Mouse (Mus musculus): Measurements from ENCODE around the gene Ano4. TPM values are rescaled to one million over a fixed set of nuclear protein-coding genes. Genes with fewer than 3 reads are reported as not detected.

The Ano4 gene
- polyA plus RNA-seq, 1 experiment from 2014 or later, result 9.3 TPM

DNA sequence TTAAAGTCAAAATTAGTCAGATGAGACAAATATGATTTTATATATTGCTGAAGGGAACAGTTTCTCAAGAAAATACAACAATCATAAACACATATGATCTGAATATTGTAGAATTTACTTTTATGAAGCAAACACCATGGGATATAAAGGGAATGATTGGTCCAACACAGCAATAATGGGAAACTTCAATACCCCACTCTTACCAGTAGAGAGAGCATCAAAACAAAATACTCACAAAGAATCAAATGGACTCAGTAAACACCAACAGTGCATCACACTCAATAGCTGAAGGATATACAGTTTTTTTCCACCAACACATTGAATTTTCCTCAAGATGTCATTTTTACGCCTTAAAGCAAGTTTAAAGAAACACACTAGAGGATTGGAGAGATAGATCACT, 300.4 kb downstream of the Ano4 start:
- Histone ChIP-seq H3K4me2 (replicated peaks) (no peak overlapping the region), H3K27ac (no peak overlapping the region), H3K4me3 (replicated peaks; ENCODE audit: low read length) (no peak overlapping the region), H3K9ac (no peak overlapping the region), H3K9me3 (ENCODE audit: control insufficient read depth, low read length) (no peaks in the 10 kb centered on the region), H3K4me1 (replicated peaks; ENCODE audit: control insufficient read depth, insufficient read depth, low read length) (no peaks in the 10 kb centered on the region), H3K27me3 (ENCODE audit: control insufficient read depth, insufficient read depth, low read length) (no peaks in the 10 kb centered on the region), H3K36me3 (replicated peaks; ENCODE audit: control insufficient read depth, insufficient read depth) (no peaks in the 10 kb centered on the region)
- DNase-seq (ENCODE audit: low spot score) (no peak), ATAC-seq (ENCODE audit: low FRiP score) (no peak)
- WGBS, result 94% methylated on average over 1 of the region's 1 CpGs

DNA sequence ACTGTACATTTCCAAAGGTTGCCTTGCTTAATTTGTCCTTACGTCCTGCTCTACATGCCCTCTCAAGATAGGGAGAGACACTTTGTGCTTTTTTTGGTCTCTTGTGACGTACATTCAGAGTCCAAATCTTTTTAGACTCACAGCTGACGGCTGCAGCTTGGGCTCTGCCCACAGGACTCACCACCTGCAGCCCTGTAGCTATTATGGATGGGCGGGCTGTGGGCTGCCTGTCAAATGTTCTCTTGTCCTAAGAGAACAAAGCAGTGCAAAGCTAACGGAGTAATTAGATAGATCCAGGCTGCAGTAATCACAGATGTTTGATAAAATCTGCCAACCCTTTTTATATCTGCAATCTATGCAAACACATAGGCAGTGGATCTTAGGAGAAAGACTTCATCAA, 325.6 kb downstream of the Ano4 start:
- no peaks in the 10 kb centered on the region for H3K9me3 ChIP-seq (ENCODE audit: control insufficient read depth, low read length)
- ATAC-seq (ENCODE audit: low FRiP score), result no peak
- no peaks in the 10 kb centered on the region; the same call in 1 of the 2 replicates for H3K4me1 ChIP-seq (replicated peaks; ENCODE audit: control insufficient read depth, insufficient read depth, low read length)
- H3K27me3 ChIP-seq (ENCODE audit: control insufficient read depth, insufficient read depth, low read length), result no peaks in the 10 kb centered on the region
- DNase-seq (ENCODE audit: low spot score), result no peak
- no peak overlapping the region for H3K4me2 ChIP-seq (replicated peaks)
- no peak overlapping the region for H3K9ac ChIP-seq
- no peaks in the 10 kb centered on the region for H3K36me3 ChIP-seq (replicated peaks; ENCODE audit: control insufficient read depth, insufficient read depth)
- no peak overlapping the region for H3K4me3 ChIP-seq (replicated peaks; ENCODE audit: low read length)
- WGBS, result 35% methylated on average over 5 of the region's 5 CpGs
- H3K27ac ChIP-seq, result no peak overlapping the region

DNA sequence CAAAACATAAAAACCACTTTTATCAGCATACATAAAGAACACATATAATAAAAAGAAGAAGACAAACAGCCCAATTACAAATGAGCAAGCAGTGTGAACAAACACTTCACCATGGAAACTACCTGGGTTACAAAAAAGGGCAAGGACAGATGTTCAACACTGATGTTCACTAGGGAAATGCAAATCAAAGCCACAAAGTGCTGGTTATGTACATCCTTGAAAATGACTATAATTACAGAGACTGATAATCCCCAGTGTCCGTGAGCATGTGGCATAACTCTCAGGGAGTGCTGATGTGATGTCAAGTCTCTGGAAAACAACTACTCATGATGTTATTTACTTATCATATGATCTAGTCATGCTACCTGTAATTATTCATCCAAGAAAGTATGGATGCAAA, 336.3 kb downstream of the Ano4 start:
- H3K9me3 ChIP-seq (ENCODE audit: control insufficient read depth, low read length), result no peaks in the 10 kb centered on the region
- no peaks in the 10 kb centered on the region for H3K4me1 ChIP-seq (replicated peaks; ENCODE audit: control insufficient read depth, insufficient read depth, low read length)
- 75% methylated on average over 1 of the region's 1 CpGs for WGBS
- H3K9ac ChIP-seq, result no peak overlapping the region
- no peaks in the 10 kb centered on the region for H3K27me3 ChIP-seq (ENCODE audit: control insufficient read depth, insufficient read depth, low read length)
- no peak overlapping the region for H3K27ac ChIP-seq
- no peak for DNase-seq (ENCODE audit: low spot score)
- no peak overlapping the region for H3K4me3 ChIP-seq (replicated peaks; ENCODE audit: low read length)
- H3K36me3 ChIP-seq (replicated peaks; ENCODE audit: control insufficient read depth, insufficient read depth), result no peaks in the 10 kb centered on the region
- no peak overlapping the region for H3K4me2 ChIP-seq (replicated peaks)
- no peak for ATAC-seq (ENCODE audit: low FRiP score)

DNA sequence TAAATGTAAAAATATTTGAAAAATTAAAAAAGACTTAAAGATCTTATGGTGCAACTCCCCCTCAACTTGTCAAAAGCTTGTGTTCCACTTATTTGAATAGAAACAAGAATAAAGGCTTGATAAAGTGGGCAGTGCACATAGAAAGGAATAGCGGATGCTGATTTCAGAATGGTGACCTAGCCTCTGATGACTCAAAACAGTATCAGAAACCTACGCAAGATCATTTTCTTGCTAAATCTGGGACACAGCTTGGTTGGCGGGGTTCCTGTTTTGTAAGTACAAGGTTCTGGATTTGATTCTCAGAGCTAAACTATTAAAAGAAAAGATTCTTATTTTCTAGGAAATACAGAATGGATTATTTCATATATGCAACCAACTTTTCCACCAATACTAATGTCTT, 340.0 kb downstream of the Ano4 start:
- Histone ChIP-seq H3K4me3 (replicated peaks; ENCODE audit: low read length) (no peak overlapping the region), H3K9me3 (ENCODE audit: control insufficient read depth, low read length) (no peaks in the 10 kb centered on the region), H3K36me3 (replicated peaks; ENCODE audit: control insufficient read depth, insufficient read depth) (no peaks in the 10 kb centered on the region), H3K4me1 (replicated peaks; ENCODE audit: control insufficient read depth, insufficient read depth, low read length) (no peaks in the 10 kb centered on the region), H3K4me2 (replicated peaks) (no peak overlapping the region), H3K27ac (no peak overlapping the region), H3K27me3 (ENCODE audit: control insufficient read depth, insufficient read depth, low read length) (no peaks in the 10 kb centered on the region), H3K9ac (no peak overlapping the region)
- ATAC-seq (ENCODE audit: low FRiP score), result no peak
- DNase-seq (ENCODE audit: low spot score), result no peak
- 93% methylated on average over 3 of the region's 3 CpGs for WGBS

DNA sequence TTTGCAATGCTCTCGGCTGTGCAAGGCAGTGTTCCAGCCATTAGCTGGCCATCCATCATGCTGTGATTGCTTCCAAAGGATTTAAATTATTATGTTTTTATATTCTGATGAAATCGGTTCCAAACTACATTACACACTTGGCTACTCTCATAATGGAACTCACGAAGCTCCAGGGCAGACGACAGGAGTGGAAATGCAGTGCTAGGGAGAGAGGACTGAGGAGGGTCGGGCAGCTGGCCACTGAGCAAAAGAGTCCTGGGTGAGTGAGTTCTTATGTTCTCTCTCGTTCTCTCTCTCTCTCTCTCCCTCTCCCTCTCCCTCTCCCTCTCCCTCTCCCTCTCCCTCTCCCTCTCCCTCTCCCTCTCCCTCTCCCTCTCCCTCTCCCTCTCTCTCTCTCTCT, 357.6 kb downstream of the Ano4 start:
- ATAC-seq (ENCODE audit: low FRiP score) (no peak), DNase-seq (ENCODE audit: low spot score) (no peak)
- no peaks in the 10 kb centered on the region for H3K9me3 ChIP-seq (ENCODE audit: control insufficient read depth, low read length)
- H3K9ac ChIP-seq, result no peak overlapping the region
- H3K27me3 ChIP-seq (ENCODE audit: control insufficient read depth, insufficient read depth, low read length), result no peaks in the 10 kb centered on the region
- H3K4me2 ChIP-seq (replicated peaks), result no peak overlapping the region
- 43% methylated on average over 6 of the region's 6 CpGs for WGBS
- H3K4me1 ChIP-seq (replicated peaks; ENCODE audit: control insufficient read depth, insufficient read depth, low read length), result no peaks in the 10 kb centered on the region
- no peak overlapping the region for H3K27ac ChIP-seq
- H3K36me3 ChIP-seq (replicated peaks; ENCODE audit: control insufficient read depth, insufficient read depth), result no peaks in the 10 kb centered on the region
- H3K4me3 ChIP-seq (replicated peaks; ENCODE audit: low read length), result no peak overlapping the region

DNA sequence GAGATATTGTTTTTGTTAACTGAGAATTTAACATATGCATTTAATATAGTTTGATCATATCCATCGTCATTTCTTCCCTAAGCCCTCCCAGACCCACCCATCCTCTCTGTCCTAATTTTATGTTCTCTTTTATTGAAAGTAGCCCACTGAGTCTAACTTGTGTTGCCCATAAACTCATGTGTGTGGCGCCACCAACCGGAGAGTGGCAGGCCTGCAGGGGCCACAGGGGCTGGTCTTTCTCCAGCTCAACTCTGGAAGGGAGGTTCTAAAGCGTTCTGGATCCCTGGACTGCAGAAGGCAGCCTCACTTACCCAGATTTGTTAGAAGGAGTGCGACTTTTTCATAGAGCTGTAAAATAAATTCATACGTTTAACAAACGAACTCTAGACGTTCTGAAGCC, 361.1 kb downstream of the Ano4 start:
- H3K27ac ChIP-seq, result no peak overlapping the region
- DNase-seq (ENCODE audit: low spot score) (no peak), ATAC-seq (ENCODE audit: low FRiP score) (no peak)
- H3K4me3 ChIP-seq (replicated peaks; ENCODE audit: low read length), result no peak overlapping the region
- no peaks in the 10 kb centered on the region for H3K4me1 ChIP-seq (replicated peaks; ENCODE audit: control insufficient read depth, insufficient read depth, low read length)
- no peaks in the 10 kb centered on the region for H3K27me3 ChIP-seq (ENCODE audit: control insufficient read depth, insufficient read depth, low read length)
- H3K9ac ChIP-seq, result no peak overlapping the region
- H3K36me3 ChIP-seq (replicated peaks; ENCODE audit: control insufficient read depth, insufficient read depth), result no peaks in the 10 kb centered on the region
- H3K9me3 ChIP-seq (ENCODE audit: control insufficient read depth, low read length), result no peaks in the 10 kb centered on the region
- no peak overlapping the region for H3K4me2 ChIP-seq (replicated peaks)
- 34% methylated on average over 8 of the region's 8 CpGs for WGBS

DNA sequence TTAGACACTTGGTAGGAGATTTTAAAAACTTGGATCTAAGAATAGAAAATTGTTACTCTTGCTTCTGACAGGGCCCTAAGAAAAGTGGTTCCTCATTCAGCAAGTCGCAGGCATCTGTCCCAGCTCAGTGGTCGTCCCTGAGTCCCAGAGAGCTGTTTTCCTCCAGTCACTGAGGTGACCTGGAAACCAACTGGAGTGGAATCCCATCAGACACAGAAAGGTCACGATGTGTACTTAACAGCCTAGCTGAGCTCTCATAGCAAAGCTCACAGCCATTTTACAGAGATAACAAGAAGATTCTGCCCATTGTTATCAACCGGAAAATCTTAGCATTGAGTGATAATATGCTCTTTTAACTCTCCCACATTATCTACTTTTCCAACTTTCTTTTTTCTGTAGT, 365.1 kb downstream of the Ano4 start:
- no peaks in the 10 kb centered on the region for H3K4me1 ChIP-seq (replicated peaks; ENCODE audit: control insufficient read depth, insufficient read depth, low read length)
- no peak overlapping the region for H3K4me3 ChIP-seq (replicated peaks; ENCODE audit: low read length)
- 76% methylated on average over 4 of the region's 4 CpGs for WGBS
- H3K9ac ChIP-seq, result no peak overlapping the region
- H3K27ac ChIP-seq, result no peak overlapping the region
- no peak for ATAC-seq (ENCODE audit: low FRiP score)
- H3K4me2 ChIP-seq (replicated peaks), result no peak overlapping the region
- no peaks in the 10 kb centered on the region for H3K36me3 ChIP-seq (replicated peaks; ENCODE audit: control insufficient read depth, insufficient read depth)
- no peaks in the 10 kb centered on the region for H3K27me3 ChIP-seq (ENCODE audit: control insufficient read depth, insufficient read depth, low read length)
- DNase-seq (ENCODE audit: low spot score), result no peak
- no peaks in the 10 kb centered on the region for H3K9me3 ChIP-seq (ENCODE audit: control insufficient read depth, low read length)

DNA sequence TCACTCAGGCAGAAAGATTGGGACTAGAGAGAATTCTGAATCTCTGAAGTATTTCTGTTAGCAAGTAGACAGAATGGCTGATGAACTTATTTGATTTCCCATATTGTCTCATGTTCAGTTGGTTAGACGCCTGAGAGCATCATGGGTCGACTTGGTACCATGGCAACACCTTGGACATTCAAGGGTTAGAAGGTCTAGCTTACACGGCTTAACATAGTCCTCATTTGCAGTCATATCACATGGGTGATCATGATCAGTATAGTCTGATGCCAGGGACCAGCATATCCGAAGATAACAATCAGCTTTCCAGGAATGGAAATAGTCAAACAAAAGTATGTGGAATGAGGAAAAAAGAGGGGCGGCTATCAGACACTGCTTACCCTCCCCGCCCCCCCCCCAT, 365.6 kb downstream of the Ano4 start:
- no peaks in the 10 kb centered on the region for H3K9me3 ChIP-seq (ENCODE audit: control insufficient read depth, low read length)
- 60% methylated on average over 6 of the region's 6 CpGs for WGBS

DNA sequence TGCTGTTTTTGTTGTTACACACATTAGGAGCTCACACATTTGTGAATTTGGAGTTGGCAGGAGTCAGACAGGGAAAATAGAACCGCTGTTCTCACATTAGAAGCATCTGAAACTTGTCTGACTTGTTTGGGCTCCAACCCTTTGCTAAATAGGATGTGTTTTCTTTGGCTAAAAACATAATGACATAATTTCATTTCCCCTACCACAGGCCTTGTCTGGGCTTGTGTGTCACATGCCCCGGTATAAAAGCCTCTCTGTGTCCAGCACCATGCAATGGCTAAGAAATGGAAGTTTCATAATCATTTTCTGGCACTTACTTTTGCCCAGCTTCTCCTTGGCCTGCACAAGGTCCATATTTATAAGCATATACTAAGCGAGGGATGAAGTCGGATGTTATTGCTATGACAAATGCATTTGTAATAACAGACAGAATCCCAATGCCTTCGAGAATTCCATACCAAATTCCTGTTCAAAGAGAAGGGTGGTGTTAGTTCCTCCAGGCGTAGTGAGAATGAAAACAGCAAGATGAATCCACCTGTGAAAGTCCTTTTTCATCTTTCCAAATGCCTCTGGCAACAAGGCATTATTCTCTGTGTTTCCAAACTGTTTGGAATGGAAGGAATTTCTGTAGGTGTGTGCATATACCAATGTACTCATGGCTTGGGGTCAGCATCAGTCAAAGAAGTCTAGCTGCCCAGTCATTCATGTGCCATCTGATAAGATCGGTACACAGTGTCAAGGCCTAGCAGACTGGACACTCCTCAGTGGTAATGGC, 373.4 kb downstream of the Ano4 start:
- Histone ChIP-seq H3K27ac (no peak overlapping the region), H3K4me3 (replicated peaks; ENCODE audit: low read length) (no peak overlapping the region), H3K4me1 (replicated peaks; ENCODE audit: control insufficient read depth, insufficient read depth, low read length) (no peaks in the 10 kb centered on the region), H3K4me2 (replicated peaks) (no peak overlapping the region), H3K9ac (no peak overlapping the region), H3K9me3 (ENCODE audit: control insufficient read depth, low read length) (no peaks in the 10 kb centered on the region), H3K36me3 (replicated peaks; ENCODE audit: control insufficient read depth, insufficient read depth) (no peaks in the 10 kb centered on the region), H3K27me3 (ENCODE audit: control insufficient read depth, insufficient read depth, low read length) (no peaks in the 10 kb centered on the region)
- no peak for DNase-seq (ENCODE audit: low spot score)
- no peak for ATAC-seq (ENCODE audit: low FRiP score)
- WGBS, result 89% methylated on average over 7 of the region's 7 CpGs

More for the DNA sequence above, 365.6 kb downstream of the Ano4 start:
- Histone ChIP-seq H3K9ac (no peak overlapping the region), H3K27me3 (ENCODE audit: control insufficient read depth, insufficient read depth, low read length) (no peaks in the 10 kb centered on the region), H3K36me3 (replicated peaks; ENCODE audit: control insufficient read depth, insufficient read depth) (no peaks in the 10 kb centered on the region), H3K4me2 (replicated peaks) (no peak overlapping the region), H3K27ac (no peak overlapping the region), H3K4me1 (replicated peaks; ENCODE audit: control insufficient read depth, insufficient read depth, low read length) (no peaks in the 10 kb centered on the region), H3K4me3 (replicated peaks; ENCODE audit: low read length) (no peak overlapping the region)
- ATAC-seq (ENCODE audit: low FRiP score), result no peak
- DNase-seq (ENCODE audit: low spot score), result no peak

DNA sequence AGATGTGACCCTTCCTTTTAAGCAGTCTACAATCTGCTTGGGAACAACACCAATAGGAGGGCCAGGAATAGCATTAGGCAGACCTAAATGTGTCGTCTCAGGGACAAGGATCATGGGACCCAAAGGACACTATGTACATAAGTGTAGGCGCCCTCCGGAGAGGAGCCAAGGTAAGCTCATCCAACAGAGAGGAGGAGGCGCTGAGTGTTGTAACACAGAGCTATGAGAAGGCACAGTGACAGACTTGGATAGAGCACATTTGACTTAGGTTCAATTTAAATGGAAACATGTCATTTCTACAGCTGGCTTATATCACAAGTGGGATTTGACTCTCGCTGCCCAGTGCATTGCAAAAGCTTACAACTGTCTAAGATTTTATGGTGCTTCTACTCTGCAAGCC, 376.0 kb downstream of the Ano4 start:
- no peak overlapping the region for H3K27ac ChIP-seq
- 93% methylated on average over 5 of the region's 5 CpGs for WGBS
- no peak for ATAC-seq (ENCODE audit: low FRiP score)
- DNase-seq (ENCODE audit: low spot score), result no peak
- no peaks in the 10 kb centered on the region for H3K36me3 ChIP-seq (replicated peaks; ENCODE audit: control insufficient read depth, insufficient read depth)
- H3K4me2 ChIP-seq (replicated peaks), result no peak overlapping the region
- H3K4me3 ChIP-seq (replicated peaks; ENCODE audit: low read length), result no peak overlapping the region
- no peak overlapping the region for H3K9ac ChIP-seq
- no peaks in the 10 kb centered on the region for H3K9me3 ChIP-seq (ENCODE audit: control insufficient read depth, low read length)
- no peaks in the 10 kb centered on the region for H3K4me1 ChIP-seq (replicated peaks; ENCODE audit: control insufficient read depth, insufficient read depth, low read length)
- no peaks in the 10 kb centered on the region for H3K27me3 ChIP-seq (ENCODE audit: control insufficient read depth, insufficient read depth, low read length)

All from hindbrain, embryonic 14.5 days (tissue).